Mouse (Mus musculus) thymus, adult 2 months (tissue): Measurements from ENCODE around the gene A1bg. TPM values are rescaled to one million over a fixed set of nuclear protein-coding genes. Genes with fewer than 3 reads are reported as not detected.

ENCODE experiments used
- DNase-seq: peaks from one replicate; pipeline ENCODE4 v3.0.0; 2021
- H3K27ac ChIP-seq: fragments of 200-500 bp; 2 replicates; pipeline ENCODE4 v1.5.1; 2012; ENCODE audit warnings: low read length, control low read depth; ENCODE audit not compliant: control insufficient read depth, insufficient read depth
- H3K27me3 ChIP-seq: fragments of 200-500 bp; 2 replicates; pipeline ENCODE4 v1.6.1; 2012; ENCODE audit warnings: mild to moderate bottlenecking, low read length, moderate library complexity, mixed read lengths; ENCODE audit not compliant: control insufficient read depth, insufficient read depth
- H3K36me3 ChIP-seq: fragments of 200-500 bp; 2 replicates; pipeline ENCODE4 v1.6.1; 2012; ENCODE audit warnings: mild to moderate bottlenecking, low read length, moderate library complexity; ENCODE audit not compliant: control insufficient read depth, insufficient read depth
- H3K4me1 ChIP-seq: fragments of 200-500 bp; replicated peaks from 2 replicates; pipeline ENCODE4 v1.6.1; 2012; ENCODE audit warnings: low read length; ENCODE audit not compliant: control insufficient read depth, insufficient read depth
- H3K4me3 ChIP-seq: fragments of 200-500 bp; 2 replicates; pipeline ENCODE4 v1.5.1; 2012; ENCODE audit warnings: mild to moderate bottlenecking, low read length, control low read depth, moderate library complexity; ENCODE audit not compliant: control insufficient read depth, insufficient read depth
- CTCF ChIP-seq: fragments of 200-500 bp; IDR thresholded peaks from 2 replicates; pipeline ENCODE4 v1.5.1; 2012; ENCODE audit warnings: mild to moderate bottlenecking, control low read depth, low read length, moderate library complexity, borderline replicate concordance; ENCODE audit not compliant: control insufficient read depth, poor library complexity, insufficient read depth; ENCODE audit errors: extremely low read depth
- POLR2A ChIP-seq: fragments of 200-500 bp; IDR thresholded peaks from 2 replicates; pipeline ENCODE4 v1.6.1; 2012; ENCODE audit warnings: mild to moderate bottlenecking, low read length, control low read depth, moderate library complexity; ENCODE audit not compliant: control insufficient read depth, poor library complexity, insufficient read depth; ENCODE audit errors: extremely low read depth
- WGBS: fragments of 180-500 bp; shearing (Covaris S2); methylation state at CpG from one replicate; pipeline ENCODE4 v1.1.7; 2018; 5-methylcytosine and 5-hydroxymethylcytosine counted together
- polyA plus RNA-seq: library from polyadenylated mRNA; depleted of rRNA; stranded (reverse); fragments of >200 nt; gene quantifications from 2 replicates; pipeline ENCODE4 v1.2.3, GENCODE M21; 2012

Gene A1bg
- polyA plus RNA-seq, 1 experiment: not detected

- WGBS: 95% methylated on average over 2 of the region's 2 CpGs
These were observed 26.8 kb downstream of the A1bg start for GRCm38 (mm10) chr15:60896040-60896439.

GRCm38 (mm10) chr15:60892976-60893463, 29.8 kb downstream of the A1bg start:
- Histone ChIP-seq H3K27ac (no peak overlapping the region), H3K4me1 (no peaks in the 10 kb centered on the region), H3K4me3 (no peak overlapping the region), H3K27me3 (no peaks in the 10 kb centered on the region), H3K36me3 (no peaks in the 10 kb centered on the region)
- DNase-seq: no peak
- TF ChIP-seq POLR2A: no peak
- WGBS: 98% methylated on average over 3 of the region's 3 CpGs

More at GRCm38 (mm10) chr15:60896040-60896439, 26.8 kb downstream of the A1bg start:
- no peak overlapping the region for H3K27ac ChIP-seq
- no peaks in the 10 kb centered on the region for H3K27me3 ChIP-seq
- TF ChIP-seq POLR2A (no peak), CTCF (no peak)
- H3K36me3 ChIP-seq: no peaks in the 10 kb centered on the region
- H3K4me1 ChIP-seq: no peaks in the 10 kb centered on the region
- no peak overlapping the region for H3K4me3 ChIP-seq
- no peak for DNase-seq

GRCm38 (mm10) chr15:60888724-60889123, 34.1 kb downstream of the A1bg start:
- H3K27ac ChIP-seq: no peak overlapping the region
- WGBS: 93% methylated on average over 2 of the region's 2 CpGs
- TF ChIP-seq CTCF (no peak), POLR2A (no peak)
- H3K4me1 ChIP-seq: no peaks in the 10 kb centered on the region
- H3K27me3 ChIP-seq: no peaks in the 10 kb centered on the region
- no peak overlapping the region for H3K4me3 ChIP-seq
- no peaks in the 10 kb centered on the region for H3K36me3 ChIP-seq
- no peak for DNase-seq

GRCm38 (mm10) chr15:60875721-60876120, 47.1 kb downstream of the A1bg start:
- H3K27me3 ChIP-seq: no peaks in the 10 kb centered on the region
- H3K4me3 ChIP-seq: no peak overlapping the region
- TF ChIP-seq CTCF (no peak), POLR2A (no peak)
- 90% methylated on average over 6 of the region's 6 CpGs for WGBS
- no peak overlapping the region for H3K27ac ChIP-seq
- DNase-seq: no peak
- no peaks in the 10 kb centered on the region for H3K4me1 ChIP-seq
- no peaks in the 10 kb centered on the region for H3K36me3 ChIP-seq

- Histone ChIP-seq H3K4me3 (no peak overlapping the region), H3K27me3 (no peaks in the 10 kb centered on the region), H3K36me3 (no peaks in the 10 kb centered on the region), H3K27ac (no peak overlapping the region), H3K4me1 (no peaks in the 10 kb centered on the region)
- DNase-seq: no peak
- 8% methylated on average over 3 of the region's 3 CpGs for WGBS
- TF ChIP-seq CTCF (no peak), POLR2A (no peak)
These were observed 60.4 kb downstream of the A1bg start for GRCm38 (mm10) chr15:60862417-60862816.

- TF ChIP-seq CTCF (no peak), POLR2A (no peak)
- WGBS: 80% methylated on average over 1 of the region's 1 CpGs
- no peak for DNase-seq
- no peak overlapping the region for H3K27ac ChIP-seq
- H3K36me3 ChIP-seq: no peaks in the 10 kb centered on the region
- no peaks in the 10 kb centered on the region for H3K4me1 ChIP-seq
- H3K27me3 ChIP-seq: no peaks in the 10 kb centered on the region
- no peak overlapping the region for H3K4me3 ChIP-seq
These were observed 67.7 kb downstream of the A1bg start for GRCm38 (mm10) chr15:60855112-60855511.

- Histone ChIP-seq H3K27ac (no peak overlapping the region), H3K36me3 (no peaks in the 10 kb centered on the region), H3K4me3 (no peak overlapping the region), H3K4me1 (no peaks in the 10 kb centered on the region), H3K27me3 (no peaks in the 10 kb centered on the region)
- 64% methylated on average over 4 of the region's 4 CpGs for WGBS
- no peak for DNase-seq
- TF ChIP-seq POLR2A: no peak
- no peak for TF ChIP-seq CTCF
These were observed 68.7 kb downstream of the A1bg start for GRCm38 (mm10) chr15:60854151-60854550.
